Mouse (Mus musculus) effector memory CD4-positive, alpha-beta T cell, adult 7 months (primary cell): ENCODE results near the gene Mucl3. TPM values are rescaled to one million over a fixed set of nuclear protein-coding genes. Genes with fewer than 3 reads are reported as not detected.

Source experiments
- polyA plus RNA-seq: library from polyadenylated mRNA; unstranded; fragments of 100-300 nt; shearing (Covaris generic); gene quantifications from one replicate; pipeline ENCODE4 v1.2.1, GENCODE M21; 2017

Gene Mucl3
- 0.48 TPM for polyA plus RNA-seq

GRCm38 (mm10) chr17:35643609-35644236 is at the start of gene Mucl3:
Gene Mucl3, minus strand, starts transcription at chr17:35643695.

GRCm38 (mm10) chr17:35673416-35674035 is 30.0 kb upstream of the Mucl3 start, which contains the start of gene Gtf2h4:
Gene Gtf2h4, minus strand, starts transcription at chr17:35673739.

GRCm38 (mm10) chr17:35667334-35668065 is 24.0 kb upstream of the Mucl3 start, which contains the start of gene Vars2:
Gene Vars2, minus strand, starts transcription at chr17:35667592.

GRCm38 (mm10) chr17:35626537-35626936 is 17.0 kb downstream of the Mucl3 start, which contains the start of gene Gm9573:
Gene Gm9573, minus strand, starts transcription at chr17:35626637.

GRCm38 (mm10) chr17:35601249-35601648 is 42.2 kb downstream of the Mucl3 start, which contains the start of gene Sfta2:
Gene Sfta2, plus strand, starts transcription at chr17:35601549.

Other genes with a start within 250 kb of the Mucl3 start
- gene H2-Q6, start 218.8 kb downstream of the Mucl3 start, polyA plus RNA-seq: 1,228 TPM
- 3,053 TPM for gene H2-Q7, start 204.5 kb downstream of the Mucl3 start, polyA plus RNA-seq
- gene H2-Q10, start 173.6 kb downstream of the Mucl3 start, polyA plus RNA-seq: 189 TPM
- not detected for gene Pou5f1, start 137.7 kb downstream of the Mucl3 start, polyA plus RNA-seq
- 15.7 TPM for gene Tcf19, start 126.9 kb downstream of the Mucl3 start, polyA plus RNA-seq
- 15.3 TPM for gene Cchcr1, start 126.6 kb downstream of the Mucl3 start, polyA plus RNA-seq
- gene Psors1c2, start 110.5 kb downstream of the Mucl3 start, polyA plus RNA-seq: not detected
- 1.5 TPM for gene Cdsn, start 91.6 kb downstream of the Mucl3 start, polyA plus RNA-seq
- not detected for gene 2300002M23Rik, start 76.2 kb downstream of the Mucl3 start, polyA plus RNA-seq
- gene Sfta2, start 42.1 kb downstream of the Mucl3 start, polyA plus RNA-seq: not detected
- not detected for gene Gm9573, start 17.1 kb downstream of the Mucl3 start, polyA plus RNA-seq
- gene Vars2, start 23.9 kb upstream of the Mucl3 start, polyA plus RNA-seq: 11.9 TPM
- 18.6 TPM for gene Gtf2h4, start 30.0 kb upstream of the Mucl3 start, polyA plus RNA-seq
- gene Ddr1, start 60.9 kb upstream of the Mucl3 start, polyA plus RNA-seq: 10.4 TPM
- gene Ier3, start 178.0 kb upstream of the Mucl3 start, polyA plus RNA-seq: 50.6 TPM
- 65.4 TPM for gene Flot1, start 179.5 kb upstream of the Mucl3 start, polyA plus RNA-seq
- gene Tubb5, start 194.6 kb upstream of the Mucl3 start, polyA plus RNA-seq: 65.8 TPM
- 9.3 TPM for gene Mdc1, start 197.8 kb upstream of the Mucl3 start, polyA plus RNA-seq
- gene Nrm, start 217.6 kb upstream of the Mucl3 start, polyA plus RNA-seq: 33.0 TPM
- gene Ppp1r18, start 221.9 kb upstream of the Mucl3 start, polyA plus RNA-seq: 388 TPM
- gene Dhx16, start 236.1 kb upstream of the Mucl3 start, polyA plus RNA-seq: 63.9 TPM